Mouse (Mus musculus): Measurements from ENCODE around the gene Ogfod3.
A peak's percentile ranks its signal among the peaks of the same experiment; 100 is the strongest.

Ogfod3 gene

GRCm38 (mm10) chr11:121204161-121205006, at the start of gene Ogfod3, which contains the start of gene Hexdc:
TSS of gene Ogfod3 (minus strand) at chr11:121204711.
TSS of gene Hexdc (plus strand) at chr11:121204433.
- peak; percentile 91 for DNase-seq (ENCODE audit: extremely low spot score, low read depth, low spot score)

- no peak for DNase-seq (ENCODE audit: extremely low spot score, low read depth, low spot score)
Observed at GRCm38 (mm10) chr11:121250196-121250595, 45.7 kb upstream of the Ogfod3 start.

GRCm38 (mm10) chr11:121239669-121240068, 35.2 kb upstream of the Ogfod3 start:
- DNase-seq (ENCODE audit: extremely low spot score, low read depth, low spot score) = no peak

- DNase-seq (ENCODE audit: extremely low spot score, low read depth, low spot score) = no peak
Observed at GRCm38 (mm10) chr11:121237345-121238128, 33.0 kb upstream of the Ogfod3 start.

- DNase-seq (ENCODE audit: extremely low spot score, low read depth, low spot score) = peak; percentile 93
Observed at GRCm38 (mm10) chr11:121236564-121237344, 32.2 kb upstream of the Ogfod3 start, which contains the start of gene Narf. TSS of gene Narf (plus strand) at chr11:121237253.

GRCm38 (mm10) chr11:121235475-121236238, 31.1 kb upstream of the Ogfod3 start:
- no peak for DNase-seq (ENCODE audit: extremely low spot score, low read depth, low spot score)

- no peak for DNase-seq (ENCODE audit: extremely low spot score, low read depth, low spot score)
Observed at GRCm38 (mm10) chr11:121232706-121233105, 28.2 kb upstream of the Ogfod3 start.

- no peak for DNase-seq (ENCODE audit: extremely low spot score, low read depth, low spot score)
Observed at GRCm38 (mm10) chr11:121231628-121232291, 27.2 kb upstream of the Ogfod3 start.

- DNase-seq (ENCODE audit: extremely low spot score, low read depth, low spot score) = no peak
Observed at GRCm38 (mm10) chr11:121231191-121231590, 26.7 kb upstream of the Ogfod3 start.

GRCm38 (mm10) chr11:121229018-121229439, 24.5 kb upstream of the Ogfod3 start, which contains the start of gene Cybc1:
TSS of gene Cybc1 (minus strand) at chr11:121229322.
- DNase-seq (ENCODE audit: extremely low spot score, low read depth, low spot score) = no peak

GRCm38 (mm10) chr11:121228129-121229017, 23.9 kb upstream of the Ogfod3 start:
- DNase-seq (ENCODE audit: extremely low spot score, low read depth, low spot score) = no peak

GRCm38 (mm10) chr11:121221321-121222010, 17.0 kb upstream of the Ogfod3 start:
- DNase-seq (ENCODE audit: extremely low spot score, low read depth, low spot score) = no peak

- DNase-seq (ENCODE audit: extremely low spot score, low read depth, low spot score) = no peak
Observed at GRCm38 (mm10) chr11:121220771-121221170, 16.3 kb upstream of the Ogfod3 start.

GRCm38 (mm10) chr11:121219776-121220175, 15.3 kb upstream of the Ogfod3 start:
- DNase-seq (ENCODE audit: extremely low spot score, low read depth, low spot score) = no peak

GRCm38 (mm10) chr11:121216831-121217230, 12.3 kb upstream of the Ogfod3 start:
- DNase-seq (ENCODE audit: extremely low spot score, low read depth, low spot score) = no peak

GRCm38 (mm10) chr11:121203859-121204160, 701 bp downstream of the Ogfod3 start:
- DNase-seq (ENCODE audit: extremely low spot score, low read depth, low spot score) = no peak

- no peak for DNase-seq (ENCODE audit: extremely low spot score, low read depth, low spot score)
Observed at GRCm38 (mm10) chr11:121201436-121202198, 2.9 kb downstream of the Ogfod3 start.

All from hindlimb bud, embryonic 11.5 days (tissue).